ENCODE assay signal across 8 mouse cellular contexts in genomic region chr11:113565006-113565995, GRCm38 (mm10). TPM values are rescaled to one million over a fixed set of nuclear protein-coding genes. Genes with fewer than 3 reads are reported as not detected.
DNase-seq lines count a peak whose midpoint lies in the region; ATAC-seq and TF ChIP-seq lines count a peak whose summit lies in the region.

No protein-coding gene starts in this region.

- H3K9ac ChIP-seq in intestine, postnatal 0 days (ENCODE audit: low read depth, low read length), result peak overlapping the region; percentile 59
- peak overlapping the region; percentile 64 for H3K9ac ChIP-seq in midbrain, embryonic 11.5 days (ENCODE audit: low read length)

- DNase-seq in adrenal gland, adult 8-10 months, result peak; percentile 67
- DNase-seq in embryo, embryonic 11.5 days (ENCODE audit: low read depth, low spot score), result peak; percentile 82
- DNase-seq in left cerebral cortex, postnatal 4 days, result peak; percentile 85
- peak; percentile 98 for DNase-seq in midbrain, embryonic 11.5 days (ENCODE audit: low spot score, missing footprints)
- DNase-seq in right cerebral cortex, postnatal 4 days, result peak; percentile 78
- DNase-seq in yolk sac, embryonic 10.5 days (ENCODE audit: low spot score), result peak; percentile 86

- no peak for TF ChIP-seq CTCF in intestine, postnatal 0 days (IDR thresholded peaks at IDR 0.05; ENCODE audit: low read depth)

- WGBS in intestine, postnatal 0 days, result 7% methylated on average over 34 of the region's 34 CpGs
- 9% methylated on average over 34 of the region's 34 CpGs for WGBS in midbrain, embryonic 11.5 days

- H3K4me3 ChIP-seq in intestine, postnatal 0 days (ENCODE audit: low read depth, low read length), result peak overlapping the region; percentile 65
- peak overlapping the region; percentile 49 for H3K4me3 ChIP-seq in midbrain, embryonic 11.5 days (ENCODE audit: low read depth, low read length)

- no peaks in the 10 kb centered on the region for H3K9me3 ChIP-seq in intestine, postnatal 0 days (ENCODE audit: control insufficient read depth)
- no peaks in the 10 kb centered on the region for H3K9me3 ChIP-seq in midbrain, embryonic 11.5 days (ENCODE audit: control insufficient read depth, low read length)

- ATAC-seq in granulocyte monocyte progenitor cell, adult 5-6 weeks (replicated peaks; ENCODE audit: poor library complexity, severe bottlenecking), result peak; percentile 93
- ATAC-seq in intestine, postnatal 0 days, result peak; percentile 71
- peak; percentile 91 for ATAC-seq in midbrain, embryonic 11.5 days (ENCODE audit: low FRiP score)

- H3K36me3 ChIP-seq in intestine, postnatal 0 days (ENCODE audit: control insufficient read depth, insufficient read depth), result no peaks in the 10 kb centered on the region; the same call in 1 of the 2 replicates
- H3K36me3 ChIP-seq in midbrain, embryonic 11.5 days (ENCODE audit: control insufficient read depth, insufficient read depth, low read length), result no peaks in the 10 kb centered on the region

- H3K27ac ChIP-seq in intestine, postnatal 0 days (ENCODE audit: low read depth, low read length), result no peak overlapping the region; the same call in 1 of the 2 replicates
- no peak overlapping the region for H3K27ac ChIP-seq in midbrain, embryonic 11.5 days (ENCODE audit: low read depth, low read length)

- peak overlapping the region; percentile 94 for H3K4me2 ChIP-seq in intestine, postnatal 0 days (replicated peaks; ENCODE audit: low read depth)
- H3K4me2 ChIP-seq in midbrain, embryonic 11.5 days, result peak overlapping the region; percentile 86

- intact Hi-C loops in left cerebral cortex, postnatal 4 days (cut with DNase I), result no loop called here

- peaks cover 2% of the 10 kb centered on the region; the same call in 1 of the 2 replicates for H3K4me1 ChIP-seq in intestine, postnatal 0 days (replicated peaks; ENCODE audit: control insufficient read depth, insufficient read depth, low read length)
- 0 out of 2 replicates have a peak, but pooled peaks cover 5% of the 10 kb centered on the region for H3K4me1 ChIP-seq in midbrain, embryonic 11.5 days (ENCODE audit: control insufficient read depth, insufficient read depth, low read length)

- H3K27me3 ChIP-seq in intestine, postnatal 0 days (replicated peaks; ENCODE audit: control insufficient read depth, insufficient read depth, low read length), result no peaks in the 10 kb centered on the region
- no peaks in the 10 kb centered on the region for H3K27me3 ChIP-seq in midbrain, embryonic 11.5 days (ENCODE audit: control insufficient read depth, insufficient read depth, low read length)

RNA-seq across cellular contexts. Expression of gene Sstr2, which starts 53.8 kb away (rescaled TPM):
- 1 to 10 TPM; 1.3 to 6.2 (median 3.7) TPM for total RNA-seq in adrenal gland, adult 8-10 months (2022)
- total RNA-seq in granulocyte monocyte progenitor cell, adult 5-6 weeks (2014; fragmentation: Nextera tagmentation), result 0.13 and 1.2 TPM in 2 replicates
- not detected in 2 replicates for total RNA-seq in granulocyte monocyte progenitor cell, adult 5-6 weeks (2017)
- 0.99 and 1.0 TPM in 2 replicates for polyA plus RNA-seq in intestine, postnatal 0 days (2015; fragmentation: Nextera tagmentation; extraction: Ambion mirVana)
- total RNA-seq in left cerebral cortex, postnatal 4 days (2021), result 10 to 100 TPM; 21.2 to 23.0 TPM
- polyA plus RNA-seq in midbrain, embryonic 11.5 days (2014; fragmentation: Nextera tagmentation; extraction: Ambion mirVana), result 12.4 and 12.6 TPM in 2 replicates
